ENCODE assay signal across 1 mouse cellular context in the genomic region with DNA sequence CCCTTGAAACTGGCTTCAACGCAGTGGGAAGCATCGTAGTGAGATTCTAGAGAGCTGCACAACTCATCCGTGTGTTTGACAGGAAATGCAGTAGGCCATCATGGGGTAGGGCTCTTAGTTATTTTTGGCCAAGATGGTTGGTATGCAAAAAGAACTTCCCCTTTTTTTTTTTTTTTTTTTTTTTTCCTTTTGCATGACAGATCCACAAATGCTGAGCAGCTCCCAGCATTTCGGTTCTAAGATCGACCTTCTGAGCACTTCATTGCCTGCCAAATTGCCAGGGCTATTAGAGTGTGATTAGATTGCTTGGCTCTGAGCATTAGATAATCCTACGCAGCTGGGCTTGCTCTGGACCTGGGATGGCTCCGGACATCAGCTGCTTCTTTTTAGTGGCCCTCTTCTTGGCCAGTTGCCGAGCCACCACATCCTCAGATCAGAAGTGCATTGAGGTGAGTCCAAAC.
TF ChIP-seq lines count a peak whose summit lies in the region.

A gene (plus strand): TSS at position 218 of the 461 bp plus-strand sequence.

TF ChIP-seq in CH12.LX, 34 proteins besides CTCF, POLR2A, EP300 and RAD21 (continued from another document):
- TF ChIP-seq ETS1 (conservative IDR thresholded peaks at IDR 0.05; ENCODE audit: low read depth, low read length) (peak; percentile 94), USF2 (conservative IDR thresholded peaks at IDR 0.05; ENCODE audit: low read depth, low read length) (no peak), RCOR1 (conservative IDR thresholded peaks at IDR 0.05; ENCODE audit: low read depth, low read length) (peak; percentile 95; the same call in 1 of the 2 replicates), TBP (conservative IDR thresholded peaks at IDR 0.05; ENCODE audit: low read depth, low read length) (peak; percentile 95), BHLHE40 (IDR thresholded peaks at IDR 0.05; ENCODE audit: low read depth, low read length) (peak; percentile 83), ZNF384 (IDR thresholded peaks at IDR 0.05; ENCODE audit: low read depth, low read length) (peak; percentile 100), NELFE (IDR thresholded peaks at IDR 0.05; ENCODE audit: low read depth, low read length) (peak; percentile 84; the same call in 1 of the 2 replicates), GABPA (IDR thresholded peaks at IDR 0.05; ENCODE audit: insufficient replicate concordance, low read depth, low read length) (no peak), MEF2A (IDR thresholded peaks at IDR 0.05; ENCODE audit: borderline replicate concordance, low read depth, low read length) (peak; percentile 100), MYC (IDR thresholded peaks at IDR 0.05; ENCODE audit: low read depth, low read length) (peak; percentile 93)
